Comparison of ENCODE assay signal across 12 mouse cellular contexts in genomic region chr13:52088319-52088718, GRCm38 (mm10).
"Had no signal": no experiment of that assay in that cellular context is flagged by ENCODE, and none has a peak within 500 bp of the region (broad histone marks: within the 10 kb centered on the region; RNA-seq: fewer than 3 reads in every experiment).

No protein-coding gene starts in this region.

- H3K4me3 ChIP-seq: left cerebral cortex, adult 2 months; limb, embryonic 10.5 days; liver, embryonic 15.5 days; megakaryocyte, embryonic 14.5 days had no signal

- H3K4me1 ChIP-seq: liver, embryonic 15.5 days had no signal

- H3K9ac ChIP-seq: liver, embryonic 15.5 days had no signal

- H3K36me3 ChIP-seq: limb, embryonic 10.5 days; liver, embryonic 15.5 days had no signal

- H3K27ac ChIP-seq: left cerebral cortex, adult 2 months; limb, embryonic 10.5 days; liver, embryonic 15.5 days; macrophage; stomach, postnatal 0 days had no signal

- H3K27me3 ChIP-seq: liver, embryonic 15.5 days had no signal

- H3K4me2 ChIP-seq: liver, embryonic 11.5 days; liver, embryonic 15.5 days; midbrain, embryonic 11.5 days had no signal

- DNase-seq: kidney, postnatal 25 days; lung, adult 2 months; lung, postnatal 14 days; thymus, postnatal 14 days had no signal

- H3K9me3 ChIP-seq: limb, embryonic 10.5 days; liver, embryonic 15.5 days had no signal
